Mouse (Mus musculus) spleen, adult 2 months (tissue): Measurements from ENCODE around the gene Plaur. TPM values are rescaled to one million over a fixed set of nuclear protein-coding genes. Genes with fewer than 3 reads are reported as not detected.
A peak's percentile ranks its signal among the peaks of the same experiment; 100 is the strongest.

Experiments used
- DNase-seq, 2 experiments: peaks; one replicate each; pipeline versions ENCODE4 v3.0.0 to v3.0.0-alpha.2; 2012 to 2021; ENCODE audit warnings: low spot score in 2 of 2, low read depth in 1 of 2
- H3K27ac ChIP-seq: fragments of 200-500 bp; 2 replicates; pipeline ENCODE4 v1.5.1; 2012; ENCODE audit warnings: low read length, inconsistent platforms; ENCODE audit not compliant: insufficient read depth
- H3K27me3 ChIP-seq: fragments of 200-500 bp; 2 replicates; pipeline ENCODE4 v1.6.1; 2012; ENCODE audit warnings: mild to moderate bottlenecking, moderate library complexity, low read length, inconsistent platforms; ENCODE audit not compliant: control insufficient read depth, insufficient read depth
- H3K36me3 ChIP-seq: fragments of 200-500 bp; 2 replicates; pipeline ENCODE4 v1.6.1; 2012; ENCODE audit warnings: mild to moderate bottlenecking, low read length, inconsistent platforms; ENCODE audit not compliant: control insufficient read depth, insufficient read depth
- H3K4me1 ChIP-seq: fragments of 200-500 bp; 2 replicates; pipeline ENCODE4 v1.6.1; 2011; ENCODE audit warnings: inconsistent platforms; ENCODE audit not compliant: control insufficient read depth, insufficient read depth, insufficient read length
- H3K4me3 ChIP-seq: fragments of 200-500 bp; 2 replicates; pipeline ENCODE4 v1.5.1; 2011; ENCODE audit warnings: mild to moderate bottlenecking, inconsistent platforms; ENCODE audit not compliant: insufficient read depth, insufficient read length; ENCODE audit errors: extremely low read depth
- CTCF ChIP-seq: fragments of 200-500 bp; IDR thresholded peaks from 2 replicates; pipeline ENCODE4 v1.5.1; 2011; ENCODE audit warnings: mild to moderate bottlenecking, inconsistent platforms; ENCODE audit not compliant: insufficient read depth, insufficient read length, insufficient replicate concordance; ENCODE audit errors: extremely low read depth
- POLR2A ChIP-seq: fragments of 200-500 bp; IDR thresholded peaks from 2 replicates; pipeline ENCODE4 v1.6.1; 2011; ENCODE audit warnings: low read depth, low read length, inconsistent platforms
- WGBS: fragments of 180-500 bp; shearing (Covaris S2); methylation state at CpG from one replicate; pipeline ENCODE4 v1.1.7; 2018; 5-methylcytosine and 5-hydroxymethylcytosine counted together
- polyA plus RNA-seq: library from polyadenylated mRNA; depleted of rRNA; stranded (reverse); fragments of >200 nt; gene quantifications from 2 replicates; pipeline ENCODE4 v1.2.3, GENCODE M21; 2012; rRNA removed

Plaur gene
- 51.2 and 58.6 TPM in 2 replicates for polyA plus RNA-seq

GRCm38 (mm10) chr7:24462388-24463319 lies at the start of gene Plaur:
Plaur (plus strand) TSS chr7:24462484.
- TF ChIP-seq CTCF = no peak
- TF ChIP-seq POLR2A = peak; percentile 78; the same call in 1 of the 2 replicates
- Histone ChIP-seq H3K36me3 (peaks cover 10% of the 10 kb centered on the region), H3K27me3 (no peaks in the 10 kb centered on the region), H3K4me3 (peak within 1 kb of the TSS; percentile 72), H3K4me1 (peaks cover 44% of the 10 kb centered on the region), H3K27ac (peak within 1 kb of the TSS; percentile 81)
- WGBS = 4% methylated on average over 27 of the region's 27 CpGs
- peak; percentile 53 to 65 for DNase-seq

DNA sequence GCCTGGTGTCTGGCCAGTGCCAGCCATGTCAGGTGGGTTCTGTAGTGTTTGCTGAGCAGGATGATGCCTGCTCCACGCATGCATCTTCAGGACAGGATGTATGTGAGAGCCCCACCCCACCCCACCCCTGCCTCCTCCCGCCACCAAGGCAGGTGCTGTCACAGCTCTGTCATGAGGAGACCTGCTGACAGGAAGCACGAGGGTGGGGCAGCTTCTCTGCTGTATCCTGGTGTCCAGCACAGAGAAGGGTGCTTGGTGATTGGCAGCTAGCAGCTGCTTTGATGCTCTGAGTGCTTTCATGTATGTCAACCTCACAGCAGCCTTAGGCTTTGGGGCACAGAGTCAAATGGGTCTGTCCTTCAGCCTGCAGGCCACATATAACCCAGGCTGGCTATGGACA lies 48.7 kb upstream of the Plaur start:
- Histone ChIP-seq H3K36me3 (peaks cover 2% of the 10 kb centered on the region), H3K27me3 (no peaks in the 10 kb centered on the region), H3K27ac (peak overlapping the region; percentile 87), H3K4me3 (no peak overlapping the region), H3K4me1 (peaks cover 12% of the 10 kb centered on the region)
- TF ChIP-seq CTCF = no peak
- 0 out of 2 replicates have a peak, but pooled peaks have one; percentile 9 for TF ChIP-seq POLR2A
- 40% methylated on average over 3 of the region's 3 CpGs for WGBS
- DNase-seq = peak; percentile 63 to 84

DNA sequence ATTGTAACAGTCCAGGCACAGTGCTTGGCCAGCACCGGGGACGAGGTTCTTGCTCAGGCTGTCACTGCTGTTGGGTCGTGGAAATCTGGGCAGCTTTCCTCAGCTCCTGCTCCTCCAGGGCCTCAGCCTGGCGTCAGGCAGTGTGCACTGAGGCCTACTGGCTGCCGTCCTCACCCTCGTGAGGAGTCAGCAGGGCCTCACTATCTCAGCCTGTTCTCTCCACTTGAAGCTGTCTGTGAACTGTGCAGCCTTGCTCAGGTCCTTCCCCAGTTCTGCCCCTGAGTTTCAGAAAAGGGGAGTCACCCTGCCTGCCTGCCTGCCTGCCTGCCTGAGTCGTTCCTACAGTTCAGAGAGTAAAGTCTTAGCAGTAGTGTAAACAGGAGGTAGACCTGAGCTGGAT lies 47.0 kb upstream of the Plaur start:
- Histone ChIP-seq H3K27ac (peak overlapping the region; percentile 57; the same call in 1 of the 2 replicates), H3K4me3 (no peak overlapping the region), H3K4me1 (peaks cover 12% of the 10 kb centered on the region), H3K36me3 (peaks cover 2% of the 10 kb centered on the region), H3K27me3 (no peaks in the 10 kb centered on the region)
- TF ChIP-seq POLR2A = no peak
- TF ChIP-seq CTCF = no peak
- WGBS = 90% methylated on average over 7 of the region's 7 CpGs
- no peak for DNase-seq

GRCm38 (mm10) chr7:24419579-24419978 lies 42.7 kb upstream of the Plaur start:
- TF ChIP-seq POLR2A = no peak
- no peak for TF ChIP-seq CTCF
- Histone ChIP-seq H3K4me3 (no peak overlapping the region), H3K27ac (no peak overlapping the region), H3K36me3 (peaks cover 24% of the 10 kb centered on the region), H3K4me1 (peaks cover 1% of the 10 kb centered on the region; the same call in 1 of the 2 replicates), H3K27me3 (no peaks in the 10 kb centered on the region)
- DNase-seq = no peak
- 93% methylated on average over 8 of the region's 8 CpGs for WGBS

DNA sequence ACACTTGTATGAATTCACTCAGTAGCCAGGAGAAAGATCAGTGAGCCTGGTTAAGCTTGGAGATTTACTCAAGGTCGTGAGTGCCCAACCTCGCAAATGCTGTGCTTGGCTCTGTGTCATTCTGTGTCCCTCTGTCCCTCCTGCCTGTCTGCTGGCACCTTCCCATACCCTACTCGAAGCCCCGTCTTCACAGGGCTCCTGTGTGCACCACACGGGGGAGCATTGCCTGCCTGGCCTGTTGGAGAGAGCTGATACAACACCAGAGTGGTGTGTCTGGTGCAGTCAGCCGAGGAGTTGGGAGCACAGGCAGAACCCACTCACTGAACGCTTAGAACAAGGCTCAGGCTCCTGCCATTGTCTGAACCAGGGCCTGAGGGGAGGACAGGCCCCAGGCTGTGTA lies 40.6 kb upstream of the Plaur start:
- H3K36me3 ChIP-seq = peaks cover 24% of the 10 kb centered on the region
- 95% methylated on average over 7 of the region's 7 CpGs for WGBS
- no peaks in the 10 kb centered on the region for H3K4me1 ChIP-seq

GRCm38 (mm10) chr7:24422251-24422650 lies 40.0 kb upstream of the Plaur start:
- H3K4me3 ChIP-seq = no peak overlapping the region
- H3K27me3 ChIP-seq = no peaks in the 10 kb centered on the region
- no peak for DNase-seq
- H3K27ac ChIP-seq = no peak overlapping the region
- WGBS = 95% methylated on average over 8 of the region's 8 CpGs
- TF ChIP-seq POLR2A (no peak), CTCF (no peak)
- H3K36me3 ChIP-seq = peaks cover 24% of the 10 kb centered on the region
- no peaks in the 10 kb centered on the region for H3K4me1 ChIP-seq

More for the DNA sequence above, 40.6 kb upstream of the Plaur start:
- no peak for DNase-seq
- no peak for TF ChIP-seq CTCF
- no peak for TF ChIP-seq POLR2A
- no peaks in the 10 kb centered on the region for H3K27me3 ChIP-seq
- H3K27ac ChIP-seq = no peak overlapping the region
- no peak overlapping the region for H3K4me3 ChIP-seq

GRCm38 (mm10) chr7:24423107-24423763 lies 39.0 kb upstream of the Plaur start:
- Histone ChIP-seq H3K36me3 (peaks cover 22% of the 10 kb centered on the region), H3K4me1 (no peaks in the 10 kb centered on the region), H3K4me3 (no peak overlapping the region), H3K27ac (no peak overlapping the region), H3K27me3 (no peaks in the 10 kb centered on the region)
- TF ChIP-seq CTCF (no peak), POLR2A (no peak)
- 95% methylated on average over 15 of the region's 15 CpGs for WGBS
- DNase-seq = no peak
